10 mouse cellular contexts compared by ENCODE assay signal in the genomic region with DNA sequence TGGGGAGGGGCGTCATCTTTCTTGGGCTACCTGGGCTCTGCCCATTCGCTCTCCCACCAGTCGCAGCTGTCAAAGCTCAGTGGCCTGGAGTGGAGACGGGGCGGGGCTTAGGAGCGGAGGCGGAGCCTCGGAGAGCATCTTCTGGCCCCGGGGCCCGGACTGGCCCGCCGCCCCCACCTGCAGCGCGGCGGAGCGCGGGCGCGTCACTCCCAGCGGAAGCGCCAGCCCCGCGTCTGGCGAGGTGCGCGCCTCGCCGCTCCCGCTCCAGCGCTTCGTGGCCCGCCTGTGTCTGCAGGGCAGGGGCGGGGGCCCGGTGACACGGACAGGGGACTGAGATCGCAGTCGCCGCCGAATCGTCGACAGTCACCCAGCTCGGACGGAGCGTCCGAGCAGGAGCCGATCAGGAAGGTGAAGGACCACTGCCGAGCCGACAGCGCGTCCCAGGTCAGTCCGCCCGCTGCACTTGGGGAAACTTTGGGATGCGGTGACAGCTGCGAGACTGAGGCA. TPM values are rescaled to one million over a fixed set of nuclear protein-coding genes. Genes with fewer than 3 reads are reported as not detected.
DNase-seq lines count a peak whose midpoint lies in the region; ATAC-seq and TF ChIP-seq lines count a peak whose summit lies in the region.
"Had no signal": no experiment of that assay in that cellular context is flagged by ENCODE, and none has a peak within 500 bp of the region (broad histone marks: within the 10 kb centered on the region; RNA-seq: fewer than 3 reads in every experiment).

A gene (plus strand): TSS at position 139 of the 507 bp plus-strand sequence.

- no peak for TF ChIP-seq CTCF in heart, adult 2 months (IDR thresholded peaks at IDR 0.05)
- TF ChIP-seq CTCF in stomach, postnatal 0 days (IDR thresholded peaks at IDR 0.05; ENCODE audit: low read depth): no peak

- ATAC-seq in limb, embryonic 12.5 days (ENCODE audit: insufficient number of reproducible peaks, insufficient read depth, low FRiP score, low TSS enrichment, low read depth): peak; percentile 44
- peak; percentile 90 for ATAC-seq in midbrain, embryonic 11.5 days (ENCODE audit: low FRiP score)
- ATAC-seq in stomach, postnatal 0 days (ENCODE audit: low FRiP score, low TSS enrichment): peak; percentile 69

- DNase-seq in heart, adult 2 months: no peak
- DNase-seq in heart, adult 18-20 months: no peak
- DNase-seq in cerebellum, postnatal 14 days: peak; percentile 93 to 94
- peak; percentile 16 to 42 for DNase-seq in frontal cortex, postnatal 25 days (ENCODE audit: low spot score in 2 of 2)
- peak; percentile 27 to 31 for DNase-seq in kidney, adult 8-10 months
- peak; percentile 93 for DNase-seq in midbrain, embryonic 11.5 days (ENCODE audit: low spot score, missing footprints)
- DNase-seq in stomach, postnatal 0 days (ENCODE audit: low spot score): peak; percentile 27

- no peak within 1 kb of the TSS for H3K27ac ChIP-seq in heart, adult 2 months
- no peak within 1 kb of the TSS for H3K27ac ChIP-seq in limb, embryonic 12.5 days
- H3K27ac ChIP-seq in midbrain, embryonic 11.5 days (ENCODE audit: low read depth, low read length): no peak within 1 kb of the TSS
- H3K27ac ChIP-seq in stomach, postnatal 0 days (replicated peaks): no peak within 1 kb of the TSS

- H3K79me2 ChIP-seq in heart, adult 2 months (replicated peaks; ENCODE audit: control insufficient read depth, insufficient read depth, low read length): no peaks in the 10 kb centered on the region

- H3K9me3 ChIP-seq in limb, embryonic 12.5 days: no peaks in the 10 kb centered on the region
- no peaks in the 10 kb centered on the region for H3K9me3 ChIP-seq in midbrain, embryonic 11.5 days (ENCODE audit: control insufficient read depth, low read length)
- no peaks in the 10 kb centered on the region for H3K9me3 ChIP-seq in stomach, postnatal 0 days (ENCODE audit: control insufficient read depth, low read length)

- H3K4me3 ChIP-seq in heart, adult 2 months: peak within 1 kb of the TSS; percentile 35; the same call in 1 of the 2 replicates
- peak within 1 kb of the TSS; percentile 68 for H3K4me3 ChIP-seq in limb, embryonic 12.5 days (replicated peaks)
- H3K4me3 ChIP-seq in midbrain, embryonic 11.5 days (ENCODE audit: low read depth, low read length): peak within 1 kb of the TSS; percentile 60
- peak within 1 kb of the TSS; percentile 51 for H3K4me3 ChIP-seq in stomach, postnatal 0 days (ENCODE audit: low read depth, low read length)

- TF ChIP-seq EP300 in heart, adult 2 months (IDR thresholded peaks at IDR 0.05; ENCODE audit: insufficient read depth, low read depth, low read length): no peak
- no peak for TF ChIP-seq EP300 in stomach, postnatal 0 days (optimal IDR thresholded peaks at IDR 0.05)

- no peak for TF ChIP-seq POLR2A in heart, adult 2 months (IDR thresholded peaks at IDR 0.05; ENCODE audit: insufficient read depth, low read depth, low read length)

- WGBS in heart, adult 2 months: under 1% methylated on average over 53 of the region's 54 CpGs
- under 1% methylated on average over 54 of the region's 54 CpGs for WGBS in limb, embryonic 12.5 days
- under 1% methylated on average over 54 of the region's 54 CpGs for WGBS in midbrain, embryonic 11.5 days
- 2% methylated on average over 45 of the region's 54 CpGs for WGBS in stomach, postnatal 0 days

- peak within 1 kb of the TSS; percentile 100 for H3K4me2 ChIP-seq in limb, embryonic 12.5 days
- peak within 1 kb of the TSS; percentile 95 for H3K4me2 ChIP-seq in midbrain, embryonic 11.5 days
- H3K4me2 ChIP-seq in stomach, postnatal 0 days (replicated peaks; ENCODE audit: low read depth): peak within 1 kb of the TSS; percentile 89

- H3K27me3 ChIP-seq in heart, adult 2 months (ENCODE audit: control insufficient read depth, insufficient read depth, low read length): peaks cover 15% of the 10 kb centered on the region
- H3K27me3 ChIP-seq in limb, embryonic 12.5 days: peaks cover 70% of the 10 kb centered on the region
- H3K27me3 ChIP-seq in midbrain, embryonic 11.5 days (ENCODE audit: control insufficient read depth, insufficient read depth, low read length): peaks cover 36% of the 10 kb centered on the region
- peaks cover 15% of the 10 kb centered on the region; the same call in 1 of the 2 replicates for H3K27me3 ChIP-seq in stomach, postnatal 0 days (ENCODE audit: control insufficient read depth, insufficient read depth, low read length)
- H3K27me3 ChIP-seq: CH12.LX had no signal

- intact Hi-C loops in heart, adult 2 months (cut with DNase I): no loop called here

- H3K9ac ChIP-seq in heart, adult 2 months (ENCODE audit: low read depth, low read length): no peak within 1 kb of the TSS
- H3K9ac ChIP-seq in limb, embryonic 12.5 days (replicated peaks): peak within 1 kb of the TSS; percentile 69
- peak within 1 kb of the TSS; percentile 49 for H3K9ac ChIP-seq in midbrain, embryonic 11.5 days (ENCODE audit: low read length)
- peak within 1 kb of the TSS; percentile 27; the same call in 1 of the 2 replicates for H3K9ac ChIP-seq in stomach, postnatal 0 days (ENCODE audit: low read length)

- H3K36me3 ChIP-seq in heart, adult 2 months (ENCODE audit: control insufficient read depth, insufficient read depth, low read length): no peaks in the 10 kb centered on the region
- H3K36me3 ChIP-seq in limb, embryonic 12.5 days: no peaks in the 10 kb centered on the region
- no peaks in the 10 kb centered on the region for H3K36me3 ChIP-seq in midbrain, embryonic 11.5 days (ENCODE audit: control insufficient read depth, insufficient read depth, low read length)
- no peaks in the 10 kb centered on the region for H3K36me3 ChIP-seq in stomach, postnatal 0 days (ENCODE audit: control insufficient read depth, insufficient read depth, low read length)

- no peaks in the 10 kb centered on the region for H3K4me1 ChIP-seq in heart, adult 2 months (ENCODE audit: control insufficient read depth, insufficient read depth, low read length)
- H3K4me1 ChIP-seq in limb, embryonic 12.5 days (replicated peaks): peaks cover 15% of the 10 kb centered on the region
- peaks cover 10% of the 10 kb centered on the region for H3K4me1 ChIP-seq in midbrain, embryonic 11.5 days (ENCODE audit: control insufficient read depth, insufficient read depth, low read length)
- H3K4me1 ChIP-seq in stomach, postnatal 0 days (replicated peaks; ENCODE audit: control insufficient read depth, insufficient read depth): no peaks in the 10 kb centered on the region; the same call in 1 of the 2 replicates

RNA-seq across cellular contexts. Expression of the gene that starts here (rescaled TPM):
- total RNA-seq in heart, adult 2 months (2021): not detected
- not detected in 2 replicates for polyA plus RNA-seq in heart, adult 2 months (2012; rRNA removed)
- total RNA-seq in heart, adult 18-20 months (2021): not detected
- polyA plus RNA-seq in limb, embryonic 12.5 days (2016; fragmentation: Nextera tagmentation; extraction: Ambion mirVana): not detected in 2 replicates
- 0.11 and 0.15 TPM in 2 replicates for polyA plus RNA-seq in midbrain, embryonic 11.5 days (2014; fragmentation: Nextera tagmentation; extraction: Ambion mirVana)
- polyA plus RNA-seq in stomach, postnatal 0 days (2015; fragmentation: Nextera tagmentation; extraction: Ambion mirVana): 0.02 and 0.08 TPM in 2 replicates
- total RNA-seq: CH12.LX; neutrophil, adult 5-6 weeks had no signal

Comparison
In these comparisons a context has a peak if more than half of its experiments do, and no peak if none do; other contexts are left out.
1. Peak in ATAC-seq, H3K4me3 ChIP-seq, H3K9ac ChIP-seq and H3K4me2 ChIP-seq in limb, embryonic 12.5 days; RNA of the gene not detected or under 1 TPM.
2. Peak in DNase-seq, ATAC-seq, H3K4me3 ChIP-seq, H3K9ac ChIP-seq and H3K4me2 ChIP-seq in midbrain, embryonic 11.5 days; RNA of the gene not detected or under 1 TPM.
3. Peak in DNase-seq, ATAC-seq, H3K4me3 ChIP-seq, H3K9ac ChIP-seq and H3K4me2 ChIP-seq in stomach, postnatal 0 days; RNA of the gene not detected or under 1 TPM.
4. DNase-seq: peak in cerebellum, postnatal 14 days (2 of 2), frontal cortex, postnatal 25 days (2 of 2) and kidney, adult 8-10 months (2 of 2); none in heart, adult 2 months (0 of 2) and heart, adult 18-20 months (0 of 2).
5. Peak in every context shown above with its lines, with median percentiles within 50 percentile points of each other: H3K4me3 ChIP-seq, ATAC-seq and H3K4me2 ChIP-seq.